Mouse (Mus musculus) retina, postnatal 1 day (tissue): ENCODE results near the gene Mcrip2.
"Not testable (repeated sequence)": the region's sequence is repeated elsewhere in the genome, so short reads cannot be mapped to it uniquely, and the experiment has no call there.

Source experiments
- DNase-seq: peaks from one replicate; pipeline ENCODE4 v3.0.0-alpha.2; 2012

The Mcrip2 gene

DNA sequence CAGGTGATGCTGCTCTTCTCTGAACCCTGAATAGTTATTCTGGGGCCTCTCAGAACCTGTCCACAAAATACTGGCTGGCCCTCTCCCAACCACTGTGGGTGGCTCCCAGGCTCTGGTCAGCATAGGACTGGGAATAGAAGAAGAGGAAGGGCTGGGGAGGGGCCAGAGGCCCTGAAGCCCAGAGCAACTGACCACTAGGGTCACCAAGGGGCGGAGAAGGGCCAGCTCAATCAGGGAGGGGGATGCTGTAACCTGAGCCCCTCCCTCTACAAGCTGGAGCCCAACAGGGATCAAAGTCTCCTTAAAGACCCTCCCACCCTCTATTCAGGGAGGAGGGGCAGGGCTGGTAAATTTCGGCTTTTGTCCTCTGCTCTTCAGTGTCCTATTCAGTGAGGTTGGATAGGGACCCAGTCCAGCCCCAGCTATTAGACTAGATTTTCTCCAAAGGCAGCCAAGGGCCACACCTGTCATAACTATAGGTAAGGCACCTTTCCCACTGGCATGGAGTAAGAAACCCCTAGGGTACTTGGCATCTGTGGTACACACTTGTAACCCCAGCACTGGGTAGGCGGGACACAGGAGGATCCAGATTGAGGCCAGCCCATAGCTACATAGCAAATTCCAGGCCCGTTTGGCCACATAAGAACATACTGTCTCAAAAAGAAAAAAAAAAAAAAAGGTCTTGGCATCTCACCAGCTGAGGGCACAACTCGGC, 11.8 kb upstream of the Mcrip2 start, which contains the start of gene Wfikkn1:
Gene Wfikkn1, minus strand, starts transcription at position 663 of the 715 bp plus-strand sequence.
- no peak for DNase-seq

GRCm38 (mm10) chr17:25879750-25880149, 11.2 kb upstream of the Mcrip2 start:
- DNase-seq, result no peak

GRCm38 (mm10) chr17:25879261-25879660, 10.7 kb upstream of the Mcrip2 start:
- DNase-seq, result no peak

GRCm38 (mm10) chr17:25878611-25879180, 10.1 kb upstream of the Mcrip2 start:
- DNase-seq, result no peak

DNA sequence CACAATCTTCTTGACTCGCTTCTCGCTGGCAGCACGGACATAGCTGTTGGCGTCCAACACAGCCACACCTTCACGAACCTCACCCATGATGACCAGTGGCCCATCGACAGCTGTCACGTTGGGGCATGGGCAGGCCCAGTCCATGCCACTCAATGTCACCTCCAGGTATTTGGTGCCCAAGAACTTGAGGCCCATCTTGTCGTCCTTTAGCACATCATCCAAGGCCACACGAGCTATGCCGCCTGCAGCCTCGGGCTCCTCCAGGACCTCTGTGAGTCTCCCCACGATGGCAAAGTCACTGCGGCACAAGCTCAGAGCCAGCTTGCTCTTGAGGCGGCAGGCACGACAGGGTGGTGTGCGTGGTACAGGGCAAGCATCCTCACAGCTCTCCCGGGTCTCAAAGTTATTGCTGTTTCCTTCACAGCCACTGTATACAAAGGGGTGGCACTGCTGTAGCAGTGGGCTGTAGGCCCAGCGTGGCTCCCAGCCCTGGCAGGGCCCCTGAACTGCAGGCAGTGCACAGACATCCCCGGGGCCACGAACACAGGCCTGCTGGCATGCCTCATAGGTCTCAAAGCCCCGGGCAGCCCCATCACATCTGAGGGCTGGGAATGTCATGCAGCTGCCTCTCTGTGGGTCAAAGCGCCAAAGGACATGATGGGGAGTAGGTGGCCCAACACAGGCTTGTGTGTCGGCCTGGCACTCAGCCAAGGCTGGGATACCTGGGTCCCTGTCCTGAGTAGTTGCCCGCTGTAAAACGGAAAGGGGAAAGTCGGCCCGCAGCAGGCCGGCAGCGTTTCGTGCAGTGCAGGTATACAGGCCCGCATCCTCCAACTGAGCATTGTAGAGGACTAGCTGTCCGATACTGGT, 9.4 kb upstream of the Mcrip2 start:
- no peak for DNase-seq

GRCm38 (mm10) chr17:25877025-25877424, 8.5 kb upstream of the Mcrip2 start:
- no peak for DNase-seq

DNA sequence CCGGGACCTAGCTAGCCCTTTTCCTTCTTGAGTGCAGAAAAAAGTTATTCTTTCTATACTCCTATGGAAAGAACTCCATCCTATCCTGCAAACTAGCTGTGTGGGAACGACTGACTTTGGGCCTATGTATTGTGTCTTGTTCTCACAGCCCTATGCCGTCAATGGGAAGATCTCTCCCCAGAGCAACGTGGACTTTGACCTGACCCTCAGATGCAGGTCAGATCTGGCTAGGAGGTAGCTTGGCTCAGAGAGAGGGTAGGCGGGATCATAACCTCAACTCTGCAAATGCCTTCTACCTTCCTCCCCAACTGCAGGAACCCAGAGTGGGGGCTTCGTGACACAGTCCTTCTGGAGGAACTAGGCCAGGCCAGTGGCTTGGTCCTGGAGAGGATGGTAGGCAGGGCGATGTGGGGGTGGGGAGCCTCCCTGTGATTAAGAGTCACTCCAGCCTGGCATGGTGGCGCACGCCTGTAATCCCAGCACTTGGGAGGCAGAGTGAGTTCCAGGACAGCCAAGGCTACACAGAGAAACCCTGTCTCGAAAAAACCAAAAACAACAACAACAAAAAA, 7.9 kb upstream of the Mcrip2 start:
- DNase-seq, result no peak

DNA sequence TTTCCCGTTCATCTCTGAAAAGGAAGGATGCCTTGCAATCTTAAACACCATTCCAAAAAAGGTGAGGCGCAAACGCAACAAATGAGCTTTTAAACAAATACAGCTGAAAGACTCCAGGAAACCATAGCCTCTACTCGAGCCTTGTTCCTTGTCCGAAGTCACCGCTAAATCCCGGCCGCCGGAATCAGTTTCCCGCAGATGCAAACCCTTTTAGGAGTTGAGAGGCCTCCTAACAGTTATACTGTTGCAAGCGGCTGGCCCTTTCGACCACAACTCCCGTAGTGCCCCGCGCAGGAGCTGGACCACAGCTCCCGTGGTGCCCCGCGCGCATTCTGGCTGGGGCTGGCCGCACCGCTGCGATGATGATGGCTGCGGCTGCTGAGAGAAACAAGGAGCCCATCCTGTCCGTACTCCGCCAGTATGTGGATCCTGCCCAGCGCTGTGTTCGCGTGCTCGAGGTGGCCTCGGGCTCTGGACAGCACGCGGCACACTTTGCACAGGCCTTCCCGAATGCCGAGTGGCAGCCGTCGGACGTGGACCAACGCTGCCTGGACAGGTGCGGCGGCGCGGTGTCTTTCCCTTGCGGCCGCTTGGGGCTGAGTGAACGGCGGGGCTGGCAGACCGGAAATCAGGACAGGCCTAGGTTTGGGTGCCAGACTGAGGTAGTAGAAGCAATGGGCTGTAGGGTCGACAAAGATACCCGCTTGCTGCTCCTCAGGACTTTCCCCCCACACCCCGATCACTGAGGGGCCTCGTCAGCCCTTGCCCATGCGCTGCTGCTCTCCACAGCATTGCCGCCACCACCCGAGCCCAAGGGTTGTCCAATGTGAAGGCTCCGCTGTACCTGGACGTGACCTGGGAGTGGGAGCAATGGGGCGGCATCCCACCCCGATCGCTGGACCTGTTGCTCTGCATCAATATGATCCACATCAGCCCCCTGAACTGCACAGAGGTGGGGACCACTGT, 6.9 kb upstream of the Mcrip2 start:
- DNase-seq, result peak; percentile 92

GRCm38 (mm10) chr17:25874721-25875170, 6.2 kb upstream of the Mcrip2 start, which contains the start of gene Mettl26:
Mettl26 (plus strand) TSS chr17:25875074.
- peak; percentile 91 for DNase-seq

- DNase-seq, result no peak
These were observed 5.7 kb upstream of the Mcrip2 start for GRCm38 (mm10) chr17:25874148-25874720.

- no peak for DNase-seq
These were observed 5.0 kb upstream of the Mcrip2 start for GRCm38 (mm10) chr17:25873405-25874147.

- DNase-seq, result no peak
These were observed 4.1 kb upstream of the Mcrip2 start for GRCm38 (mm10) chr17:25872676-25873075.

GRCm38 (mm10) chr17:25871566-25871965, 3.0 kb upstream of the Mcrip2 start:
- DNase-seq, result not testable (repeated sequence)

DNA sequence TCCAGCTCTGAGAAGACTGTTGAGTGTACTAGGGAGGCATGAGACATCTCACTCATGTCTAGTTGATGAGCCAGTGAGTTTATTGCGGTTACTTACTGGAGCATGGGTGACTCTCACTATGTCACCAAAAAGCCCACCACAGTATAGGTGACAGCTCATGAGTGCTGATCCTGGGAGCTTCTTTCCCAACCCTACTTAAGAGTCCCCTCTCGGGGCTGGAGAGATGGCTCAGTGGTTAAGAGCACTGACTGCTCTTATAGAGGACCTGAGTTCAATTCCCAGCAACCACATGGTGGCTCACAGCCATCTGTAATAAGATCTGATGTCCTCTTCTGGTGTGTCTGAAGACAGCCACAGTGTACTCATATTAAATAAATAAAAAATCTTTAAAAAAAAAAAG, 1.4 kb upstream of the Mcrip2 start:
- DNase-seq, result no peak

DNA sequence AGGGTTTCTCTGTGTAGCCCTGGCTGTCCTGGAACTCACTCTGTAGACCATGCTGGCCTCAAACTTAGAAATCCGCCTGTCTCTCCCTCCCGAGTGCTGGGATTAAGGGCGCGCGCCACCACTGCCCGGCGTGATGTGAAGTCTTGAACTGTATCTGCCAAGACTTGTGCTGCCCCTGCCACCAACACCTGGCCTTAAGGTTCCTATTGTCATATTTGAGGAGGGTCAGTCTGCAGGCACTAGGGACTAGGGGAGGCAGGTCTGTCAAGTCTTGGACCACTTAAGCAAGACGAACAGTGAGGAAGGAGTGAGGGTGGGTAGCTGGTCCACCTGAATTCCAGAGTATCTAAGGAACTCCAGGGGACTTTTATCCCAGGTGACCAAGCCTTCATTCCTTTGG, 934 bp upstream of the Mcrip2 start:
- DNase-seq, result no peak

DNA sequence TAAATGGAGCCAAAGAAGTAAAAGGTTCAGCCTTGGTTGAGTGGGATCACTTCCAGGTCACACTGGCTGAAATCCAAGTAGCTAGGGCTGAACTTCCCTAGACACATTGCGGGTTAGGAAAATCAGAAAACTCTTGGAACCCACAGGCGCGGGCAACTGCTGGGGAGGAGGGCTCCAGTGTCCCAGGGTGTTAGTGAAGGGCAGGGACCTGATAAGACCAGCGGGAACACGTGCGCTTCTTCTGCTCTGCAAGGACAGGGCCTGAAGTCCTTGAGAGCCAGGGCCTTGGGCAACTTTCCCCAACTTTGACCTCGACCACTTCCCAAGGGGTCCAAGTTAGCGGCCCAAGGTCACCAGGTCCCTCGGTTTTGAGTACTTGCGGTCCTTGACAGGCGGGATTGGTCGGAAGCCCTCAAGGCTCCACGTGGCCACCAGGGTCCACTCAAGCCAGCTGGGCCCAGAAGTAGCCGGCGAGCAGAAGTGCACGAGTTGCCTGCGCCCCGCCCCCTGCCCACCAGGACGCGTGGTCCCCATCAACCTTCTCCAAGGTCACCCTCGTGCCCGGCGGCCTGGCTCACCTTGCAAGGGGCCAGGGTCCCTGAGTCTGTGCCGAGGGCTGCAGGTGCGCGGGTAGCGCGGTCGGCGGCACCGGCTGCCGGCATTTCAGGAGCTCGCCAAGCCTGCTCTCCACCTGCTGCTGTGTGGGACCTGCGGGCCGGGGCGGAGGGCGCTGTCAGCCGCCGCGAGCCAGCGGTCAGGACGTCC, 546 bp downstream of the Mcrip2 start:
- DNase-seq, result peak; percentile 57

DNA sequence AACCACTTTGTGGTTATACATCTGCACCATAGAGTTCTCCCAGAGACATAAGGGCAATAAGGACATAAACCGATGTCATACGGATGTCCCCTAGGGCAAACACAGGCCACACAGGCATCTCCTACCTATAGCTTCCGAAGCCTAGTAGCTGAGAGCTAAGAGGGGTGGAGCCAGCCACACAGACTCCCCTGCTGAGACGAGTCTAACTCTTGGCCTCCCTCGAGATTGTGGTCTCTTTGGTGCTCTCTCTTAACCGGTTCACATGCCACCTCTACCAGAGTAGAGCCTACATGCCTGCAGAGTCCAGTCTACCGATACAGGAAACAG, 1.1 kb downstream of the Mcrip2 start:
- DNase-seq, result no peak

DNA sequence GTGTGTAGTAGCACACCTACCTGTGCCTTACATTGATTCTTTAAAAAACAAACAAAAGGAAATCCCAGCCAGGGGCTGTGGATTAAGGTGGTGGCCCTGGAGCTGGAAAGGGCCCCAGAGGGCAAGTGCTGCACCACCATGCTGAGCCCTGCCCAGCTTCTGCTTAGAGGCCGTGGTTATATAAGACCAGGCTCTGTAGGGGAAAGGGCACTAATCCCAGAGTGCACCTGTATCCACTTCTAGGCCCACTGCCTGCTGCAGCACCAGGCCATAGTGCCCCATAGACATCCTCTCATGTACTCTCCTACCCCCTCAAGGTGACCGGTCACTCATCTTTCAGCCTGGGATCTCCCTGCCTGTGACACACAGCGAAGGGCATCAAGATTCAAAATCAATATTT, 2.4 kb downstream of the Mcrip2 start:
- DNase-seq, result no peak

DNA sequence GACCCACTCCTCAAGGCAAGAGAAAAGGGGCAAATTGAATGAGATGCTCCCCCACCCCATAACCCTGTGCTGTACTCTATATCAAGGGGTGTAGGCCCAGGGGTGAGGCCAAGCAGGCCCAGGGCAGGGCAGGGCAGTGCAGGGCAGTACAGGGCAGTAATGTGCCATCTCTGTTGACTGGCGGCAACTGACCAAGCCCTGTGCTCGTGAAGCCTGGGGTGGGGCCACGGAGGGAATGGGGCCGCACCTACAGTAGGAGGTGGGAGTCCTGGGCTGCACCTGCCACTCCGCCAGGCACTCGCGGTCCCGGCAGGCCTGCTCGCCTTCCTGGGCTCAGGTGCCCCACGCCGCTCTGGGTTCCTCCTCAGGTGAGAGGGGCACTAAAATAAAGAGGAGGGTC, 3.3 kb downstream of the Mcrip2 start:
- DNase-seq, result no peak

- DNase-seq, result no peak
These were observed 4.3 kb downstream of the Mcrip2 start for GRCm38 (mm10) chr17:25864311-25864710.
